Mouse (Mus musculus) limb, embryonic 14.5 days (tissue): ENCODE results near the gene Psme3. TPM values are rescaled to one million over a fixed set of nuclear protein-coding genes. Genes with fewer than 3 reads are reported as not detected.

Experiments used
- ATAC-seq: fragments of 200-750 bp; cut with Nextera tagmentation; 2 replicates; pipeline ENCODE4 v1.8.0; 2017; ENCODE audit warnings: low read depth, moderate number of reproducible peaks, moderate TSS enrichment; ENCODE audit not compliant: low FRiP score
- DNase-seq: peaks from one replicate; pipeline ENCODE4 v3.0.0-alpha.2; 2015; ENCODE audit warnings: low spot score
- H3K27ac ChIP-seq: fragments of 300-500 bp; sonication (generic); replicated peaks from 2 replicates; pipeline ENCODE4 v1.5.1; 2014; ENCODE audit warnings: low read depth, mild to moderate bottlenecking, low read length, moderate library complexity, mixed read lengths
- H3K27me3 ChIP-seq: fragments of 300-500 bp; sonication (generic); 2 replicates; pipeline ENCODE4 v1.6.1; 2014; ENCODE audit warnings: low read length, mixed read lengths; ENCODE audit not compliant: control insufficient read depth, insufficient read depth
- H3K36me3 ChIP-seq: fragments of 300-500 bp; sonication (generic); 2 replicates; pipeline ENCODE4 v1.6.1; 2014; ENCODE audit warnings: mild to moderate bottlenecking, low read length, moderate library complexity, mixed read lengths; ENCODE audit not compliant: control insufficient read depth, insufficient read depth
- H3K4me1 ChIP-seq: fragments of 300-500 bp; sonication (generic); 2 replicates; pipeline ENCODE4 v1.6.1; 2014; ENCODE audit warnings: antibody characterized with exemption, low read length, mixed read lengths; ENCODE audit not compliant: control insufficient read depth, insufficient read depth
- H3K4me2 ChIP-seq: fragments of 300-500 bp; sonication (generic); replicated peaks from 2 replicates; pipeline ENCODE4 v1.6.1; 2014; ENCODE audit warnings: low read depth, mild to moderate bottlenecking, low read length, moderate library complexity; ENCODE audit not compliant: severe bottlenecking
- H3K4me3 ChIP-seq: fragments of 300-500 bp; sonication (generic); replicated peaks from 2 replicates; pipeline ENCODE4 v1.5.1; 2014; ENCODE audit warnings: low read length
- H3K9ac ChIP-seq: fragments of 300-500 bp; sonication (generic); 2 replicates; pipeline ENCODE4 v1.6.1; 2014; ENCODE audit warnings: mild to moderate bottlenecking, low read depth, low read length, moderate library complexity; ENCODE audit not compliant: severe bottlenecking
- H3K9me3 ChIP-seq: fragments of 300-500 bp; sonication (generic); 2 replicates; pipeline ENCODE4 v1.6.1; 2016; ENCODE audit warnings: low read length; ENCODE audit not compliant: control insufficient read depth
- POLR2A ChIP-seq: fragments of 200-500 bp; IDR thresholded peaks from 2 replicates; pipeline ENCODE4 v1.8.0; 2012; ENCODE audit warnings: inconsistent platforms, mild to moderate bottlenecking, moderate library complexity, borderline replicate concordance; ENCODE audit not compliant: insufficient read depth, insufficient read length; ENCODE audit errors: extremely low read depth
- WGBS: fragments of 180-500 bp; shearing (Covaris S2); extraction: QIAGEN DNeasy Blood & Tissue Kit; methylation state at CpG from one replicate; pipeline ENCODE4 v1.1.7; 2014; 5-methylcytosine and 5-hydroxymethylcytosine counted together
- microRNA-seq: library from miRNA; unstranded; fragments of <30 nt; microRNA quantifications from one replicate; pipeline ENCODE4, GENCODE M21; 2016
- polyA plus RNA-seq, 2 experiments: library from polyadenylated mRNA; depleted of rRNA in 1 of 2; stranded (reverse) in 1 of 2; unstranded in 1 of 2; fragments of >200 nt; fragmentation: Nextera tagmentation in 1 of 2; extraction: Ambion mirVana in 1 of 2; gene quantifications; 2 replicates each; pipeline versions ENCODE4 v1.2.1 to v1.2.3; 2012 to 2014

The Psme3 gene
- polyA plus RNA-seq, 2 experiments: 105 to 128 TPM

GRCm38 (mm10) chr11:101367326-101367935 is 51.4 kb downstream of the Psme3 start, which contains the start of gene G6pc:
G6pc (plus strand) TSS chr11:101367561.
- no peaks in the 10 kb centered on the region for H3K4me1 ChIP-seq
- no peaks in the 10 kb centered on the region for H3K27me3 ChIP-seq
- no peak within 1 kb of the TSS for H3K4me3 ChIP-seq
- no peak for TF ChIP-seq POLR2A
- ATAC-seq (no peak), DNase-seq (no peak)
- no peak within 1 kb of the TSS for H3K4me2 ChIP-seq
- WGBS: 88% methylated on average over 8 of the region's 8 CpGs
- H3K9ac ChIP-seq: no peak within 1 kb of the TSS
- no peak within 1 kb of the TSS for H3K27ac ChIP-seq
- no peaks in the 10 kb centered on the region for H3K9me3 ChIP-seq
- H3K36me3 ChIP-seq: no peaks in the 10 kb centered on the region

GRCm38 (mm10) chr11:101370141-101370540 is 54.1 kb downstream of the Psme3 start:
- no peak overlapping the region for H3K9ac ChIP-seq
- H3K4me2 ChIP-seq: no peak overlapping the region
- ATAC-seq: no peak
- no peak overlapping the region for H3K27ac ChIP-seq
- TF ChIP-seq POLR2A: no peak
- DNase-seq: no peak
- no peaks in the 10 kb centered on the region for H3K27me3 ChIP-seq
- 75% methylated on average over 5 of the region's 5 CpGs for WGBS
- H3K36me3 ChIP-seq: no peaks in the 10 kb centered on the region
- H3K9me3 ChIP-seq: no peaks in the 10 kb centered on the region
- no peak overlapping the region for H3K4me3 ChIP-seq
- H3K4me1 ChIP-seq: no peaks in the 10 kb centered on the region

Small RNAs within 50 kb of the gene (microRNA-seq; reads per million reads assigned to microRNA genes)
- gene Gm25593: not detected

Other genes starting within 250 kb of the Psme3 start
Only the 30 nearest of the 31 such genes appear.
- 0.23 and 0.42 TPM in 2 replicates for gene Hsd17b1, start 237.8 kb upstream of the Psme3 start, polyA plus RNA-seq (2012; rRNA removed)
- not detected in 2 replicates for gene Hsd17b1, start 237.8 kb upstream of the Psme3 start, polyA plus RNA-seq (2014; fragmentation: Nextera tagmentation; extraction: Ambion mirVana)
- 49.1 and 64.3 TPM in 2 replicates for gene Coasy, start 233.6 kb upstream of the Psme3 start, polyA plus RNA-seq (2012; rRNA removed)
- 41.9 and 43.3 TPM in 2 replicates for gene Coasy, start 233.6 kb upstream of the Psme3 start, polyA plus RNA-seq (2014; fragmentation: Nextera tagmentation; extraction: Ambion mirVana)
- 40.2 and 61.6 TPM in 2 replicates for gene Mlx, start 228.9 kb upstream of the Psme3 start, polyA plus RNA-seq (2012; rRNA removed)
- 42.4 and 44.4 TPM in 2 replicates for gene Mlx, start 228.9 kb upstream of the Psme3 start, polyA plus RNA-seq (2014; fragmentation: Nextera tagmentation; extraction: Ambion mirVana)
- 15.7 and 24.3 TPM in 2 replicates for gene Psmc3ip, start 220.8 kb upstream of the Psme3 start, polyA plus RNA-seq (2012; rRNA removed)
- gene Psmc3ip, start 220.8 kb upstream of the Psme3 start, polyA plus RNA-seq (2014; fragmentation: Nextera tagmentation; extraction: Ambion mirVana): 32.9 and 36.5 TPM in 2 replicates
- gene Retreg3, start 196.3 kb upstream of the Psme3 start, polyA plus RNA-seq (2012; rRNA removed): 53.6 and 65.4 TPM in 2 replicates
- gene Retreg3, start 196.3 kb upstream of the Psme3 start, polyA plus RNA-seq (2014; fragmentation: Nextera tagmentation; extraction: Ambion mirVana): 11.3 and 12.7 TPM in 2 replicates
- gene Tubg1, start 196.3 kb upstream of the Psme3 start, polyA plus RNA-seq (2012; rRNA removed): 32.4 and 36.8 TPM in 2 replicates
- 52.5 and 52.7 TPM in 2 replicates for gene Tubg1, start 196.3 kb upstream of the Psme3 start, polyA plus RNA-seq (2014; fragmentation: Nextera tagmentation; extraction: Ambion mirVana)
- 6.2 and 7.3 TPM in 2 replicates for gene Tubg2, start 160.3 kb upstream of the Psme3 start, polyA plus RNA-seq (2012; rRNA removed)
- gene Tubg2, start 160.3 kb upstream of the Psme3 start, polyA plus RNA-seq (2014; fragmentation: Nextera tagmentation; extraction: Ambion mirVana): 7.1 and 8.0 TPM in 2 replicates
- 1.5 and 2.1 TPM in 2 replicates for gene Cntnap1, start 145.7 kb upstream of the Psme3 start, polyA plus RNA-seq (2012; rRNA removed)
- 0.56 and 0.64 TPM in 2 replicates for gene Cntnap1, start 145.7 kb upstream of the Psme3 start, polyA plus RNA-seq (2014; fragmentation: Nextera tagmentation; extraction: Ambion mirVana)
- 17.4 and 20.6 TPM in 2 replicates for gene Plekhh3, start 144.9 kb upstream of the Psme3 start, polyA plus RNA-seq (2012; rRNA removed)
- 19.6 and 20.5 TPM in 2 replicates for gene Plekhh3, start 144.9 kb upstream of the Psme3 start, polyA plus RNA-seq (2014; fragmentation: Nextera tagmentation; extraction: Ambion mirVana)
- gene Ccr10, start 140.8 kb upstream of the Psme3 start, polyA plus RNA-seq (2012; rRNA removed): 0.09 and 0.17 TPM in 2 replicates
- 0.11 and 0.41 TPM in 2 replicates for gene Ccr10, start 140.8 kb upstream of the Psme3 start, polyA plus RNA-seq (2014; fragmentation: Nextera tagmentation; extraction: Ambion mirVana)
- gene Ezh1, start 89.8 kb upstream of the Psme3 start, polyA plus RNA-seq (2012; rRNA removed): 28.3 and 28.4 TPM in 2 replicates
- 14.4 and 17.0 TPM in 2 replicates for gene Ezh1, start 89.8 kb upstream of the Psme3 start, polyA plus RNA-seq (2014; fragmentation: Nextera tagmentation; extraction: Ambion mirVana)
- gene Ramp2, start 70.2 kb upstream of the Psme3 start, polyA plus RNA-seq (2012; rRNA removed): 89.4 and 108 TPM in 2 replicates
- 98.9 and 104 TPM in 2 replicates for gene Ramp2, start 70.2 kb upstream of the Psme3 start, polyA plus RNA-seq (2014; fragmentation: Nextera tagmentation; extraction: Ambion mirVana)
- 70.3 and 71.7 TPM in 2 replicates for gene Vps25, start 62.5 kb upstream of the Psme3 start, polyA plus RNA-seq (2012; rRNA removed)
- 120 and 124 TPM in 2 replicates for gene Vps25, start 62.5 kb upstream of the Psme3 start, polyA plus RNA-seq (2014; fragmentation: Nextera tagmentation; extraction: Ambion mirVana)
- gene Wnk4, start 55.6 kb upstream of the Psme3 start, polyA plus RNA-seq (2012; rRNA removed): 14.9 and 18.4 TPM in 2 replicates
- gene Wnk4, start 55.6 kb upstream of the Psme3 start, polyA plus RNA-seq (2014; fragmentation: Nextera tagmentation; extraction: Ambion mirVana): 9.9 and 10.7 TPM in 2 replicates
- 1.1 and 1.6 TPM in 2 replicates for gene Cntd1, start 37.2 kb upstream of the Psme3 start, polyA plus RNA-seq (2012; rRNA removed)
- 0.61 and 0.93 TPM in 2 replicates for gene Cntd1, start 37.2 kb upstream of the Psme3 start, polyA plus RNA-seq (2014; fragmentation: Nextera tagmentation; extraction: Ambion mirVana)
- 110 and 183 TPM in 2 replicates for gene Coa3, start 37.1 kb upstream of the Psme3 start, polyA plus RNA-seq (2012; rRNA removed)
- 182 and 187 TPM in 2 replicates for gene Coa3, start 37.1 kb upstream of the Psme3 start, polyA plus RNA-seq (2014; fragmentation: Nextera tagmentation; extraction: Ambion mirVana)
- gene Becn1, start 13.9 kb upstream of the Psme3 start, polyA plus RNA-seq (2012; rRNA removed): 86.5 and 100 TPM in 2 replicates
- 118 and 135 TPM in 2 replicates for gene Becn1, start 13.9 kb upstream of the Psme3 start, polyA plus RNA-seq (2014; fragmentation: Nextera tagmentation; extraction: Ambion mirVana)
- 6.2 and 8.2 TPM in 2 replicates for gene Aoc2, start 8.8 kb downstream of the Psme3 start, polyA plus RNA-seq (2012; rRNA removed)
- gene Aoc2, start 8.8 kb downstream of the Psme3 start, polyA plus RNA-seq (2014; fragmentation: Nextera tagmentation; extraction: Ambion mirVana): 0.84 and 0.86 TPM in 2 replicates
- gene Aoc3, start 14.4 kb downstream of the Psme3 start, polyA plus RNA-seq (2012; rRNA removed): 3.1 TPM in 2 replicates
- 0.68 and 1.0 TPM in 2 replicates for gene Aoc3, start 14.4 kb downstream of the Psme3 start, polyA plus RNA-seq (2014; fragmentation: Nextera tagmentation; extraction: Ambion mirVana)
- not detected in 2 replicates for gene G6pc, start 51.3 kb downstream of the Psme3 start, polyA plus RNA-seq (2012; rRNA removed)
- not detected in 2 replicates for gene G6pc, start 51.3 kb downstream of the Psme3 start, polyA plus RNA-seq (2014; fragmentation: Nextera tagmentation; extraction: Ambion mirVana)
- 39.3 and 41.1 TPM in 2 replicates for gene Aarsd1, start 101.4 kb downstream of the Psme3 start, polyA plus RNA-seq (2012; rRNA removed)
- 62.8 and 63.2 TPM in 2 replicates for gene Aarsd1, start 101.4 kb downstream of the Psme3 start, polyA plus RNA-seq (2014; fragmentation: Nextera tagmentation; extraction: Ambion mirVana)
- 1.3 and 4.2 TPM in 2 replicates for gene Gm27029, start 108.6 kb downstream of the Psme3 start, polyA plus RNA-seq (2012; rRNA removed)
- gene Gm27029, start 108.6 kb downstream of the Psme3 start, polyA plus RNA-seq (2014; fragmentation: Nextera tagmentation; extraction: Ambion mirVana): 11.8 and 12.1 TPM in 2 replicates
- 19.3 and 20.6 TPM in 2 replicates for gene Rundc1, start 108.9 kb downstream of the Psme3 start, polyA plus RNA-seq (2012; rRNA removed)
- 17.6 and 17.8 TPM in 2 replicates for gene Rundc1, start 108.9 kb downstream of the Psme3 start, polyA plus RNA-seq (2014; fragmentation: Nextera tagmentation; extraction: Ambion mirVana)
- gene Ptges3l, start 109.1 kb downstream of the Psme3 start, polyA plus RNA-seq (2012; rRNA removed): 23.7 and 27.5 TPM in 2 replicates
- 13.9 and 20.5 TPM in 2 replicates for gene Ptges3l, start 109.1 kb downstream of the Psme3 start, polyA plus RNA-seq (2014; fragmentation: Nextera tagmentation; extraction: Ambion mirVana)
- gene Rpl27, start 126.1 kb downstream of the Psme3 start, polyA plus RNA-seq (2012; rRNA removed): 1,216 and 1,303 TPM in 2 replicates
- 384 and 422 TPM in 2 replicates for gene Rpl27, start 126.1 kb downstream of the Psme3 start, polyA plus RNA-seq (2014; fragmentation: Nextera tagmentation; extraction: Ambion mirVana)
- 13.1 and 15.2 TPM in 2 replicates for gene Ifi35, start 132.2 kb downstream of the Psme3 start, polyA plus RNA-seq (2012; rRNA removed)
- 16.1 and 16.7 TPM in 2 replicates for gene Ifi35, start 132.2 kb downstream of the Psme3 start, polyA plus RNA-seq (2014; fragmentation: Nextera tagmentation; extraction: Ambion mirVana)
- gene Rnd2, start 148.8 kb downstream of the Psme3 start, polyA plus RNA-seq (2012; rRNA removed): 20.7 and 21.8 TPM in 2 replicates
- 8.4 and 10.4 TPM in 2 replicates for gene Rnd2, start 148.8 kb downstream of the Psme3 start, polyA plus RNA-seq (2014; fragmentation: Nextera tagmentation; extraction: Ambion mirVana)
- gene Vat1, start 150.0 kb downstream of the Psme3 start, polyA plus RNA-seq (2012; rRNA removed): 88.0 and 96.1 TPM in 2 replicates
- gene Vat1, start 150.0 kb downstream of the Psme3 start, polyA plus RNA-seq (2014; fragmentation: Nextera tagmentation; extraction: Ambion mirVana): 56.1 and 63.3 TPM in 2 replicates
- gene Brca1, start 235.7 kb downstream of the Psme3 start, polyA plus RNA-seq (2012; rRNA removed): 8.7 and 9.9 TPM in 2 replicates
- gene Brca1, start 235.7 kb downstream of the Psme3 start, polyA plus RNA-seq (2014; fragmentation: Nextera tagmentation; extraction: Ambion mirVana): 10.7 and 11.6 TPM in 2 replicates
- 82.7 and 93.1 TPM in 2 replicates for gene Nbr1, start 235.9 kb downstream of the Psme3 start, polyA plus RNA-seq (2012; rRNA removed)
- gene Nbr1, start 235.9 kb downstream of the Psme3 start, polyA plus RNA-seq (2014; fragmentation: Nextera tagmentation; extraction: Ambion mirVana): 62.8 and 71.3 TPM in 2 replicates